Mouse (Mus musculus): Measurements from ENCODE around the gene Mpl.

DNA sequence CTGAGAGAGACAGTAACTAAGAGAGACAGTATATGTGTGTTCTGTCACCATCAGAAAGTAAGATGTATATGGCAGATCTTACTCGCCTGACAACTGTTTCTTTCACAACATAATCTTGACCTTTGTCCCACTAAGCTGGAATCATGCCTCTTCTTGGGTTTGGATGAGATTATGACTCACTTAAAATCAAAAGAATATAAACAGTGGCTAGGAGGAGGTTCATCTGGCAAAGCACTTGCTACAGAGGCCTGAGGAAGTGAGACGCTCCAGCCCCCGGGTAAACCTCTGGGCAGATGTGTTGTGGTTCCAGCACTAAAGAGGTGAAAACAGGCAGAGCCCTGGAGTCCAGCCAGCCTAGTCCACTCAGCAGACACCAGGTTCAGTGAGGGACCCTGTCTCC lies 48.2 kb upstream of the Mpl start:
- TF ChIP-seq CTCF (IDR thresholded peaks at IDR 0.05; ENCODE audit: extremely low read depth, insufficient read depth, insufficient read length, insufficient replicate concordance) (no peak), POLR2A (IDR thresholded peaks at IDR 0.05; ENCODE audit: low read depth, low read length) (no peak)

Data from spleen, adult 2 months (tissue).